Mouse (Mus musculus) lung, embryonic 16.5 days (tissue): ENCODE results near the gene Prdx6. TPM values are rescaled to one million over a fixed set of nuclear protein-coding genes. Genes with fewer than 3 reads are reported as not detected.

Source experiments
- ATAC-seq: fragments of 200-750 bp; cut with Nextera tagmentation; 2 replicates; pipeline ENCODE4 v1.8.0; 2017; ENCODE audit warnings: low read depth, mild to moderate bottlenecking, moderate library complexity
- H3K27ac ChIP-seq: fragments of 300-500 bp; sonication (generic); 2 replicates; pipeline ENCODE4 v1.5.1; 2014; ENCODE audit warnings: mild to moderate bottlenecking, control low read depth, low read length
- H3K27me3 ChIP-seq: fragments of 300-500 bp; sonication (generic); 2 replicates; pipeline ENCODE4 v1.6.1; 2014; ENCODE audit warnings: low read depth, low read length, mixed read lengths; ENCODE audit not compliant: control insufficient read depth, insufficient read depth
- H3K36me3 ChIP-seq: fragments of 300-500 bp; sonication (generic); 2 replicates; pipeline ENCODE4 v1.6.1; 2014; ENCODE audit warnings: low read length; ENCODE audit not compliant: control insufficient read depth, insufficient read depth
- H3K4me1 ChIP-seq: fragments of 300-500 bp; sonication (generic); replicated peaks from 2 replicates; pipeline ENCODE4 v1.6.1; 2014; ENCODE audit warnings: low read length, mixed read lengths; ENCODE audit not compliant: control insufficient read depth, insufficient read depth
- H3K4me2 ChIP-seq: fragments of 300-500 bp; sonication (generic); 2 replicates; pipeline ENCODE4 v1.6.1; 2014; ENCODE audit warnings: low read depth, low read length, control low read depth
- H3K4me3 ChIP-seq: fragments of 300-500 bp; sonication (generic); 2 replicates; pipeline ENCODE4 v1.5.1; 2014; ENCODE audit warnings: mild to moderate bottlenecking, low read length, control low read depth
- H3K9ac ChIP-seq: fragments of 300-500 bp; sonication (generic); 2 replicates; pipeline ENCODE4 v1.6.1; 2014; ENCODE audit warnings: low read length, control low read depth
- H3K9me3 ChIP-seq: fragments of 300-500 bp; sonication (generic); 2 replicates; pipeline ENCODE4 v1.6.1; 2016; ENCODE audit warnings: low read length; ENCODE audit not compliant: control insufficient read depth
- WGBS: fragments of 180-500 bp; shearing (Covaris S2); extraction: QIAGEN DNeasy Blood & Tissue Kit; methylation state at CpG from one replicate; pipeline ENCODE4 v1.1.7; 2014; 5-methylcytosine and 5-hydroxymethylcytosine counted together
- polyA plus RNA-seq: library from polyadenylated mRNA; unstranded; fragments of >200 nt; fragmentation: Nextera tagmentation; extraction: Ambion mirVana; gene quantifications from 2 replicates; pipeline ENCODE4 v1.2.1, GENCODE M21; 2015

The Prdx6 gene
- polyA plus RNA-seq, 1 experiment from 2014 or later = 458 TPM

DNA sequence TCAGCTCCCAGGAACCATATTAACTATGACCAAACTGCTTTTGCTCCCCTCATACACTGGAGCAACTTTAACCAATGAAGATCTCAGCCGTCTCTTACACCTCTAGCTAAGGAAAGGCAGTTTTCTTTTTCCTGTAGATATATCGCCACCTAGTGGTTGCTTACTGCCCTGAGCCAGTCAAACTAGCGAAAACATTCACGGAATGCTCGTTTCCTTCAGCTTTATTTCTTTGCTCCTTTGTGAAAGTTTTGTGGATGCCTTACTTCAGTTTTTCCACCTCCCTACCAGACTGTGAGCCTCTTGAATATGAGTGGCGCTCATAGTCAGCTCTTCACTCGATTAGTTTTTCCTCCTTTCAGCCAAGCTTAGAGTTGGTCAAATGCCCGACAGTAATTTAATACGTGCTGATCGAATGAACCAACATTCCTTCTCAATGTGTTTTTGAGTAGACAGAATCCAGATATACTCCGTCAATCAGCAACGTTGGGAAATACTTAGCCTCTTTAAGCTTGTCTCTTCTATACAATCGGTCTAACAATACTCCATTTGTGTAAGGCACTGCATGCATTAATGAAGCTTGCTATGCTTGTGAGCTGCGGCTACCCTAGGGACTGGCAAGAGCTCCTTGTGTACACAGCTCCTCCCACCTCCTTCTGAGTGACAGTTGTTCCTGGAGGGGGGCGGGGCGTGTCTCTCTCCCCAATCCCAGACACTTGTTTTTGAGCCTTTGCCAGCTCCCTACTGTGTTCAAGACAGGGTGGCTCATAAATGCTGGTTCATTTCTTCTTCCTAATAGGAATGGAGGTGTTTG, 55.3 kb downstream of the Prdx6 start:
- peak overlapping the region; percentile 64 for H3K27ac ChIP-seq
- no peaks in the 10 kb centered on the region for H3K27me3 ChIP-seq
- 0% methylated on average over 16 of the region's 16 CpGs for WGBS
- peak overlapping the region; percentile 57 for H3K9ac ChIP-seq
- peak overlapping the region; percentile 59 for H3K4me2 ChIP-seq
- peak overlapping the region; percentile 49 for H3K4me3 ChIP-seq
- H3K36me3 ChIP-seq = no peaks in the 10 kb centered on the region
- ATAC-seq = peak; percentile 97
- no peaks in the 10 kb centered on the region for H3K9me3 ChIP-seq
- H3K4me1 ChIP-seq = peaks cover 6% of the 10 kb centered on the region; the same call in 1 of the 2 replicates

DNA sequence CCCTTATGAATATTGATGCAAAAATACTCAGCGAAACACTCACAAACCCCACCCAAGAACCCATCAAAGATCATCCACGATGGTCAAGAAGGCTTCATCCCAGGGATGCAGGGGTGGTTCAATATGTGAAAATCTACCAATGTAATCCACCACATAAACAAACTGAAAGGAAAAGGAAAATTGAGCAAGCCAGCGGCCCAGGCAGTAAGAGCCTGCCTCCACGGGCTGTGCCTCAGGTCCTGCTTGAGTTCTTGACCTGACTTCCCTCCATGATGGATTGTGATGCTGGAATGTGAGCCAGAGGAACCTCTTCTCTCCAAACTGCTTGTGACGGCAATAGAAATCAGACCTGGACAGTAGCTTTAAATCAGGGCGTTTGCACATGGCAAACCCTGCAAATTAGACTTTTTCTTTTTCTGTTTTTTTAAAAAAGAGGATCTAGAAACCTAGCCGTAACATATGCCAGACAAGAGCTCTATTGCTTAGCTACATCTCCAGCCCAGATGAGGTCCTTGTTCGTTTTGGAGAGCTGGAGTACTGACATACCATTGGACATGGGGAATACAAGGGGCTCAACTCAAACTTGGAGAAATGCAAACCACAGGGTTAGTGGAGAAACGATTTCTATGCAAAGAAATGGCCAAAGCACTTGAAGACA, 60.6 kb downstream of the Prdx6 start:
- no peak overlapping the region for H3K9ac ChIP-seq
- no peaks in the 10 kb centered on the region for H3K27me3 ChIP-seq
- 62% methylated on average over 9 of the region's 9 CpGs for WGBS
- no peaks in the 10 kb centered on the region for H3K9me3 ChIP-seq
- H3K4me2 ChIP-seq = no peak overlapping the region
- no peak overlapping the region for H3K4me3 ChIP-seq
- 0 out of 2 replicates have a peak, but pooled peaks cover 4% of the 10 kb centered on the region for H3K4me1 ChIP-seq
- H3K36me3 ChIP-seq = no peaks in the 10 kb centered on the region
- H3K27ac ChIP-seq = no peak overlapping the region
- ATAC-seq = no peak

Other genes with a start within 250 kb of the Prdx6 start
- gene Zbtb37, start 216.4 kb downstream of the Prdx6 start, polyA plus RNA-seq = 7.5 and 12.2 TPM in 2 replicates
- gene Dars2, start 180.6 kb downstream of the Prdx6 start, polyA plus RNA-seq = 30.8 and 31.8 TPM in 2 replicates
- 37.8 and 38.3 TPM in 2 replicates for gene Cenpl, start 180.5 kb downstream of the Prdx6 start, polyA plus RNA-seq
- 15.4 and 15.8 TPM in 2 replicates for gene Klhl20, start 119.7 kb downstream of the Prdx6 start, polyA plus RNA-seq
- 2.0 and 2.1 TPM in 2 replicates for gene Ankrd45, start 108.5 kb downstream of the Prdx6 start, polyA plus RNA-seq
- gene Tex50, start 91.9 kb downstream of the Prdx6 start, polyA plus RNA-seq = 0.16 and 0.24 TPM in 2 replicates
- not detected in 2 replicates for gene Tnfsf4, start 144.2 kb upstream of the Prdx6 start, polyA plus RNA-seq
- 0.10 and 0.16 TPM in 2 replicates for gene Tnfsf18, start 243.4 kb upstream of the Prdx6 start, polyA plus RNA-seq